ENCODE assay signal across 16 mouse cellular contexts in the genomic region with DNA sequence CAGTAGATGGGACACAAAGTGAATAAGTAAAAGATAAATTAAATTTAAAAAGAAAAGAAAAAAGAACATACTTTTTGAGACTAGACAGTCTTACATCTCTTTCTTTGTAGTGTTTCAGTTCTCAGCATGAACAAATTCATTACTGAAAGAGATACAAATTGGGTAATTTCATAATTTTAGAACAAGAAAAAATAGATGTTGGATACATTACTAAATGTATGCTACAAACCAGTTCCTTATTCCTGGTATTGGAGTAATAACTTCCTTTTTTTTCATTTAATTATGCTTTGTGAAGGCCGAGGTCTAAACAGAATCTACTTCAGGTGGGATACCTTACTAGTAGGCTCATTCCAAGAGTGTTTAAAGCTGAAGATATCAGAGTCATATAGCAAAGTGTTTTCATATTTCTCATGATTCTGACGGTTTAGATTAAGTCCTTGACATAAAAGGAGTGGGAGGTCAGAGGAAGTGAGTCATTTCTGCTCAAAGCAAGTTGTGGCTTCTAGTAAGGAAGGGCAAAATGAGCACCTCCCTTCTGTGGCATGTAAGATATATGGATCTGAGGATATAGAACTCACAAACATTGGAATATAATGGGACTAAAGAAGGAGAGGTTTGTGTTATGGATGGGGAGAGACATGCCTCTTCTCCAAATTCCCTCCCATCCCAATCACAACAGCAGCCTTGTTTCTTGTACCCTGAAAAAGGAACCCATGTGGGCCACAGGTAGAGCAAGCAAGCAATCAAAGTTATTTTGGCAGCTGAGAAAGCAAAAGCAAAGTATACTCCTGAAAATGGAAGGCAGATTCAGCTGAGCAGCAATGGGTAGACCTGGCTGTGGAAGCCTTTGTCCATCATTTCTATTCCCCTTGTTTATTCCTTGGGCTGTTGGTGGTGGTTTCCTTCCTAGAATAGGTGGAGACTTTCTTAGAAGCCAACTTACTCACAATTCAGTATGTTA. TPM values are rescaled to one million over a fixed set of nuclear protein-coding genes. Genes with fewer than 3 reads are reported as not detected.
A peak's percentile ranks its signal among the peaks of the same experiment; 100 is the strongest.
DNase-seq lines count a peak whose midpoint lies in the region; ATAC-seq and TF ChIP-seq lines count a peak whose summit lies in the region.
"Had no signal": no experiment of that assay in that cellular context is flagged by ENCODE, and none has a peak within 500 bp of the region (broad histone marks: within the 10 kb centered on the region; RNA-seq: fewer than 3 reads in every experiment).

No protein-coding gene starts in this region.

- H3K9ac ChIP-seq in kidney, embryonic 14.5 days (ENCODE audit: low read depth, low read length): no peak overlapping the region
- H3K9ac ChIP-seq: embryonic facial prominence, embryonic 15.5 days; hindbrain, embryonic 12.5 days; midbrain, embryonic 15.5 days had no signal

- no peak for TF ChIP-seq POLR2A in lung, adult 2 months (IDR thresholded peaks at IDR 0.05; ENCODE audit: borderline replicate concordance, extremely low read depth, low read depth, low read length)

- H3K27ac ChIP-seq in kidney, embryonic 14.5 days (ENCODE audit: low read depth, low read length): no peak overlapping the region
- H3K27ac ChIP-seq: embryonic facial prominence, embryonic 15.5 days; hindbrain, embryonic 12.5 days; left cerebral cortex, adult 2 months; midbrain, embryonic 15.5 days had no signal

- no peaks in the 10 kb centered on the region for H3K27me3 ChIP-seq in kidney, embryonic 14.5 days (ENCODE audit: control insufficient read depth, insufficient read depth, low read length)
- H3K27me3 ChIP-seq: embryonic facial prominence, embryonic 15.5 days; hindbrain, embryonic 12.5 days; midbrain, embryonic 15.5 days had no signal

- H3K4me2 ChIP-seq in kidney, embryonic 14.5 days (replicated peaks; ENCODE audit: low read depth, low read length): no peak overlapping the region
- H3K4me2 ChIP-seq: embryonic facial prominence, embryonic 15.5 days; hindbrain, embryonic 12.5 days; midbrain, embryonic 15.5 days had no signal

- no peaks in the 10 kb centered on the region for H3K9me3 ChIP-seq in kidney, embryonic 14.5 days (ENCODE audit: control insufficient read depth, low read length)
- H3K9me3 ChIP-seq: embryonic facial prominence, embryonic 15.5 days; hindbrain, embryonic 12.5 days; midbrain, embryonic 15.5 days had no signal

- no peaks in the 10 kb centered on the region for H3K4me1 ChIP-seq in lung, adult 2 months (ENCODE audit: control insufficient read depth, insufficient read depth, low read length)
- no peaks in the 10 kb centered on the region for H3K4me1 ChIP-seq in kidney, embryonic 14.5 days (ENCODE audit: control insufficient read depth, insufficient read depth, low read length)
- H3K4me1 ChIP-seq: embryonic facial prominence, embryonic 15.5 days; hindbrain, embryonic 12.5 days; midbrain, embryonic 15.5 days had no signal

- no peak overlapping the region for H3K4me3 ChIP-seq in lung, adult 2 months (replicated peaks; ENCODE audit: extremely low read depth, low read depth, low read length)
- no peak overlapping the region for H3K4me3 ChIP-seq in kidney, embryonic 14.5 days (ENCODE audit: low read length)
- H3K4me3 ChIP-seq: embryonic facial prominence, embryonic 15.5 days; hindbrain, embryonic 12.5 days; left cerebral cortex, adult 2 months; midbrain, embryonic 15.5 days had no signal

- no peaks in the 10 kb centered on the region for H3K36me3 ChIP-seq in kidney, embryonic 14.5 days (ENCODE audit: control insufficient read depth, insufficient read depth, low read length)
- H3K36me3 ChIP-seq: embryonic facial prominence, embryonic 15.5 days; hindbrain, embryonic 12.5 days; midbrain, embryonic 15.5 days had no signal

- peak; percentile 78 for ATAC-seq in granulocyte monocyte progenitor cell, adult 5-6 weeks (replicated peaks; ENCODE audit: poor library complexity, severe bottlenecking)
- ATAC-seq in neutrophil, adult 5-6 weeks (ENCODE audit: extremely low read depth, insufficient number of reproducible peaks, low FRiP score, poor library complexity, severe bottlenecking): peak; percentile 75
- ATAC-seq in kidney, embryonic 14.5 days (ENCODE audit: low FRiP score, low TSS enrichment): no peak
- ATAC-seq: midbrain, embryonic 15.5 days had no signal

- peak; percentile 18 for DNase-seq in lung, postnatal 25 days (ENCODE audit: low spot score)
- no peak for DNase-seq in lung, adult 2 months
- DNase-seq in CD8-positive naive resting alpha-beta T cell, adult 2 months (ENCODE audit: low read depth in 2 of 2, low spot score in 2 of 2): peak; percentile 36 to 55
- no peak for DNase-seq in cerebellum, postnatal 14 days
- DNase-seq: adrenal gland, postnatal 14 days; cerebellum, adult 9-11 months; kidney, postnatal 10 days; right cerebral cortex, postnatal 4 days had no signal

- WGBS in lung, adult 2 months: 37% methylated on average over 2 of the region's 2 CpGs
- WGBS in kidney, embryonic 14.5 days: 56% methylated on average over 2 of the region's 2 CpGs

- no peak for TF ChIP-seq CTCF in lung, adult 2 months (IDR thresholded peaks at IDR 0.05; ENCODE audit: insufficient read depth, low read length)

RNA-seq across cellular contexts. Expression of a gene that starts 33.4 kb away (rescaled TPM):
- 4.0 and 9.3 TPM in 2 replicates for polyA plus RNA-seq in lung, adult 2 months (2012; rRNA removed)
- 77.9 and 81.0 TPM in 2 replicates for total RNA-seq in granulocyte monocyte progenitor cell, adult 5-6 weeks (2014; fragmentation: Nextera tagmentation)
- total RNA-seq in granulocyte monocyte progenitor cell, adult 5-6 weeks (2017): 132 and 146 TPM in 2 replicates
- 62.9 and 70.1 TPM in 2 replicates for total RNA-seq in neutrophil, adult 5-6 weeks (2017)
- 1.6 and 1.9 TPM in 2 replicates for polyA plus RNA-seq in kidney, embryonic 14.5 days (2014; fragmentation: Nextera tagmentation; extraction: Ambion mirVana)

RNA-seq across cellular contexts. Expression of a gene that starts 46.6 kb away (rescaled TPM):
- 0.11 and 0.53 TPM in 2 replicates for polyA plus RNA-seq in lung, adult 2 months (2012; rRNA removed)
- not detected in 2 replicates for total RNA-seq in granulocyte monocyte progenitor cell, adult 5-6 weeks (2014; fragmentation: Nextera tagmentation)
- total RNA-seq in granulocyte monocyte progenitor cell, adult 5-6 weeks (2017): 0.36 and 0.73 TPM in 2 replicates
- 10.1 and 10.7 TPM in 2 replicates for total RNA-seq in neutrophil, adult 5-6 weeks (2017)
- polyA plus RNA-seq in kidney, embryonic 14.5 days (2014; fragmentation: Nextera tagmentation; extraction: Ambion mirVana): not detected in 2 replicates
- total RNA-seq: heart, adult 18-20 months; left cerebral cortex, adult 2 months had no signal
- polyA plus RNA-seq: hindbrain, embryonic 12.5 days; midbrain, embryonic 15.5 days had no signal

RNA-seq across cellular contexts. Expression of a gene that starts 53.0 kb away (rescaled TPM):
- polyA plus RNA-seq in lung, adult 2 months (2012; rRNA removed): 0.74 and 3.0 TPM in 2 replicates
- total RNA-seq in granulocyte monocyte progenitor cell, adult 5-6 weeks (2014; fragmentation: Nextera tagmentation): 0.04 and 2.4 TPM in 2 replicates
- 0.31 and 0.34 TPM in 2 replicates for total RNA-seq in granulocyte monocyte progenitor cell, adult 5-6 weeks (2017)
- 0.70 and 1.5 TPM in 2 replicates for total RNA-seq in neutrophil, adult 5-6 weeks (2017)
- polyA plus RNA-seq in kidney, embryonic 14.5 days (2014; fragmentation: Nextera tagmentation; extraction: Ambion mirVana): 0.33 and 0.60 TPM in 2 replicates

Comparison
In these comparisons a context has a peak if more than half of its experiments do, and no peak if none do; other contexts are left out.
1. DNase-seq: peak in lung, postnatal 25 days (single experiment) and CD8-positive naive resting alpha-beta T cell, adult 2 months (2 of 2); none in lung, adult 2 months (single experiment) and cerebellum, postnatal 14 days (0 of 2).